Mouse (Mus musculus) neutrophil, adult 83 days (primary cell): Measurements from ENCODE around the gene Rpl32. TPM values are rescaled to one million over a fixed set of nuclear protein-coding genes. Genes with fewer than 3 reads are reported as not detected.

ENCODE experiments used
- total RNA-seq, 2 experiments: library from RNA; stranded (reverse); gene quantifications; one replicate each; pipeline ENCODE4 v1.2.4; 2023

Rpl32 gene
- 1,000 to 10,000 TPM in 1 of 2 experiments, 100 to 1,000 TPM in 1; 966 to 1,110 TPM for total RNA-seq

DNA sequence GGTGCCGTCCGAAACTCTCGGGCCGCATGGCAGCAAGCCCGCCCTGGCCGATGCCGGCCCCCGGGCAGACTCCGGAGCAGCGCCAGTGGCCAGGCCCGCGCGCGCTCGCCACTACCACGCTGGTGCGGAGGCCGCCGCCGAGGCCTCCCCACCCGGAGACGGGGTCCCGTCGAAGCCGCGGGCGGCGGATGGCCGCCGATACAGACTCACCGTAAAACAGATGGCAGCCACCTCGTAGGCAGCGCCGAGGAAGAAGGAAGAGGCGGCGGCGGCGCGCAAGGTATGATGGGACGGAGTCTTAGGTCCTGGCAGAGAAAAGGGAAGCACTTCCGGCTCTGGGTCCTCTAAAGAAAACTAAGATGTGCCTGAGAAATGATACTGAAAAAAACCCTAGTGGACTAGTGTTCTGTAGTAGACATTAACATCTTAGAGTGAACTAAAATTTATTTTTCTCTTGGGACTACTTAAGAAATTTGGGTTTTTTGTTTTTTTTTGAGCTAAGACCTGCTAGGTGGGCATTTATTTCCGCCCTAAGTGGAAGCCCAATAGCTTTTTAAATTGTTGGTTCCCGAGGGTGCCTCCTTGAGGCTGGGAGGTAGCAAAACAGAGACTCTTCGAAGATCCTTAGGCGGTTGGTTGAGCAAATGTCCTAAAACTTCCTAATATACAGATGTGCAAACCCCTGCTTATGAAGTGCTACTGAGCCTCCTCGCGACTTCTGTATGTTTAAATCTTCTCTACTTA is at the start of gene Rpl32:
Rpl32 (minus strand) TSS at position 260 of the 744 bp plus-strand sequence.

DNA sequence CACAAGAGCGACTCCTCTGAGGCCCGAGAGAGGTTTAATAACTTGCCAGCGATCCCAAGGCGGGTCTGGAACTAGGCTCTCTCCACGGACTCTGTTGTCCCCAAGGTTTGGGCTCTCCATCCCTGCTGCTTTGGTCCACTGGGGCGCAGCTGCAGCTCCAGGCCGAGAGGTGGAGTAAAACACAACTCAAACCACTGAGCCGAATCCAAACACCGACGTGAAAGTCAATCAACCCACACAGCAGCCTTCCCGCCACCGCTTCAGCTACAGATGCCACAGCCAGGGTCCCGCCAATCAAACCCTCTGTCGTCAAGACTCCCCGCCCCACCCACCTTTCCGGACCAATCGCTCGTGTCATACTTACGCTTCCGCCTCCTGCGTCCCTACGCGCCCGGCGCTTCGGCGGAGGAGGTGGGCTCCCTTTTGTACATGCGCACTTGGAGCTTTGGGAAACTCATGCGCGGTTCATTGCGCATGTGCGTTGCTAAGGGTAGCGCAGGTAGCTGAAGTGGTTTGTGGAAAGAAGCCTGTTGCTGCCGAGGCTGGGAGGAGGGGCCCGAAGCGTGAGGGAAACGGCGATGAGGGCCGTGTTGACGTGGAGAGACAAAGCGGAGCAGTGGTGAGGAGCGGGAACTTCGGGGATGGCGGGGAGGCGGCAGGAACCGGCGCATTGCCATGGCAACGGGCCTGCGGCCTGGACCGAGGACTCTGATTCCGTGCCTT is 44.7 kb upstream of the Rpl32 start, which contains the start of the genes Mbd4 and Ift122:
Mbd4 (minus strand) TSS at position 281 of the 723 bp plus-strand sequence.
Ift122 (plus strand) TSS at position 380 of the 723 bp plus-strand sequence.

DNA sequence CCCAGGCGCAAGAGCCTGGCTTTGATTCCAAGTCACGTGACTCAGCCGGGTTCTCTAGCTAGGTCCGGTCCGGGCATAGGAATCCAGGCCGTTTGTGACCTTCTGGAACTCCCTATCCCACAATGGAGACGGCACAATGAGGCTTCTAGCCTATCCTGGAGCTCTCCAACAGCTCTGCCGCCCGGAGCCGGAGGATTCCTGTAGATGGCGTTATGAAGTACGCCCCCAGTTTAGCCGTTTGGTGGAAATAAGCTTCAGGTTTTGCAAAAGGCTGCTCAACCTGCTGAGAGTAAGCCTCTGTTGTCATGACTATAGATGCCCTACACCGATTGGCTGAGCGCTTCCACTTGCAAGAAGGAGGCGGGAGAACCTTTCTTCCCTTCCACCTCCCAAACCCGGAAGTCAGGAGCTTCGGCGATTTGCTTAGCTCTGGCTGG is 29.6 kb upstream of the Rpl32 start, which contains the start of gene Efcab12:
Efcab12 (minus strand) TSS at position 252 of the 437 bp plus-strand sequence.

DNA sequence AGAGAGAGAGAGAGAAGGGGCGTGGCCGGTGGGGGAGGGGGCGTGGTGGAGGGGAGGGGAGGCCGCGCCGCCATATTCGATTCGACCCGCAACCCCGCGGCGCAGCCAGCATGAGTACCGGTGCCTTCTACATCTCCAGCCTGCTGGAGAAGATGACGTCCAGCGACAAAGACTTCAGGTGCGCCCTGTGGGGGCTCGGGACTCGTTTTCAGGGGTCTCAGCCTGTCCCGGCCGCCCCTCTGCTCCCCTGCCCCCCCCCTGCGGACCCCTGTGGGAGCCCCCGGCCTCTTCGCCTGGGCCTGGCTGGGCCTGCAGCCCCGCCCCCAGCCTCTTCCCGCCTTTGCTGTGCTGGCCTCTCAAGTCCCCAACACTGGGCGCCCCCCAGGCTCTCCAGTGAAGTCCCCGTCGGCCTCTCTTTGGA is 34.0 kb downstream of the Rpl32 start, which contains the start of gene Cand2:
Cand2 (plus strand) TSS at position 38 of the 421 bp plus-strand sequence.

DNA sequence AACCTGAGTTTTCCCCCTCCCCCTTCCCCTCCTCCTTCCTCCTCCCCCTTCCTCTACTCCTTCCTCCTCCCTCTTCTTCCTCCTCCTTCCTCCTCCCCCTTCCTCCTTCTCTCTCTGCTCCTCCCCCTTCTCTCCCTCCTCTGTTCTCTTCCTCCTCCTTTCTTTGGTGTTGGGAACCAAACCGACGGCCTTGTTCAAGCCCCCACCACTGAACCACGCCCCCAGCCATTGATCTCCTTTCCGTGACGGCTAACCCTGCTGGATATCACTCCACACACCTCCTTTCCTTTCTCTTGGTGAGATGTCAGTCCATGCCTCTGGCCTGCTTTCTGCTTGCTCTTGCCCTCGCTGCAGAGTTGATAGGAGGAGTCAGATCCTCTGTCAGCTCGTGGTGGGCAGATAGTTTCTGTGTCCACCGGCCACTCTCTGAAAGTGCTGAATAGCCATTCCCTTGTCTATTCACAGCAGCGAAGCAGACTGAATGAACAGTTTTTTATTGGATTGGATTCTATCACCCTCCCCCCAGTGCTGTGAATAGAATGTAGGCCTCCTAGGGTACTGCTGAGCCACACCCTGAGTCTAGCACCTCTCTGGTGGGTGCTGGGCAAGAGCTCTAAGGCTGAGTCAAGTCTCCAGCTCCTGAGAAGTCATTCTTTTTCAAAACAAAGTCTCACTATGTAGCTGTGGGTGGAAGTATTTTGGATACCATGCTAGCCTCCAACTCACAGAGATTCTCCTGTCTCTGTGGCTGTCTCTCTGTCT is 46.4 kb downstream of the Rpl32 start, which contains the start of gene Tmem40:
Tmem40 (minus strand) TSS at position 416 of the 762 bp plus-strand sequence.

Other genes starting within 250 kb of the Rpl32 start
- not detected for gene Mkrn2os, start 216.2 kb downstream of the Rpl32 start, total RNA-seq
- gene Mkrn2, start 206.8 kb downstream of the Rpl32 start, total RNA-seq = 10 to 100 TPM; 15.6 to 16.1 TPM
- gene Raf1, start 132.1 kb downstream of the Rpl32 start, total RNA-seq = 100 to 1,000 TPM; 198 to 251 TPM
- 10 to 100 TPM; 47.4 to 54.0 TPM for gene Tmem40, start 46.3 kb downstream of the Rpl32 start, total RNA-seq
- under 1 TPM; 0.35 to 0.64 TPM for gene Cand2, start 34.2 kb downstream of the Rpl32 start, total RNA-seq
- gene Efcab12, start 29.7 kb upstream of the Rpl32 start, total RNA-seq = under 1 TPM; 0.13 to 0.44 TPM
- gene Mbd4, start 44.6 kb upstream of the Rpl32 start, total RNA-seq = 1 to 10 TPM; 8.2 to 8.7 TPM
- gene Ift122, start 44.7 kb upstream of the Rpl32 start, total RNA-seq = 1 to 10 TPM; 1.5 to 2.0 TPM
- gene Rho, start 123.0 kb upstream of the Rpl32 start, total RNA-seq = not detected
- gene H1foo, start 136.2 kb upstream of the Rpl32 start, total RNA-seq = not detected
- gene Plxnd1, start 186.3 kb upstream of the Rpl32 start, total RNA-seq = 100 to 1,000 TPM; 119 to 135 TPM